Mouse (Mus musculus) small intestine, adult 2 months (tissue): Measurements from ENCODE around the gene Gm17402. TPM values are rescaled to one million over a fixed set of nuclear protein-coding genes. Genes with fewer than 3 reads are reported as not detected.

ENCODE experiments used
- H3K27ac ChIP-seq: fragments of 200-500 bp; 2 replicates; pipeline ENCODE4 v1.5.1; 2012; ENCODE audit warnings: low read depth, low read length, control low read depth, inconsistent platforms; ENCODE audit not compliant: insufficient read depth
- H3K27me3 ChIP-seq: fragments of 200-500 bp; 2 replicates; pipeline ENCODE4 v1.6.1; 2012; ENCODE audit warnings: mild to moderate bottlenecking, moderate library complexity, low read length, inconsistent platforms; ENCODE audit not compliant: control insufficient read depth, insufficient read depth
- H3K36me3 ChIP-seq: fragments of 200-500 bp; 2 replicates; pipeline ENCODE4 v1.6.1; 2012; ENCODE audit warnings: mild to moderate bottlenecking, low read length, control low read depth, inconsistent platforms; ENCODE audit not compliant: control insufficient read depth, insufficient read depth
- H3K4me1 ChIP-seq: fragments of 200-500 bp; 2 replicates; pipeline ENCODE4 v1.6.1; 2012; ENCODE audit warnings: low read length, inconsistent platforms, mixed read lengths; ENCODE audit not compliant: control insufficient read depth, insufficient read depth, insufficient read length
- H3K4me3 ChIP-seq: fragments of 200-500 bp; 2 replicates; pipeline ENCODE4 v1.5.1; 2012; ENCODE audit warnings: low read depth, mild to moderate bottlenecking, control low read depth, inconsistent platforms, low read length, moderate library complexity
- CTCF ChIP-seq: fragments of 200-500 bp; IDR thresholded peaks from 2 replicates; pipeline ENCODE4 v1.5.1; 2012; ENCODE audit warnings: low read depth, mild to moderate bottlenecking, control low read depth, inconsistent platforms, low read length, moderate library complexity, mixed read lengths; ENCODE audit not compliant: insufficient replicate concordance, insufficient read length; ENCODE audit errors: extremely low read depth
- POLR2A ChIP-seq: fragments of 200-500 bp; IDR thresholded peaks from 2 replicates; pipeline ENCODE4 v1.6.1; 2012; ENCODE audit warnings: low read depth, mild to moderate bottlenecking, control low read depth, inconsistent platforms, low read length, moderate library complexity
- WGBS: fragments of 180-500 bp; shearing (Covaris S2); methylation state at CpG from one replicate; pipeline ENCODE4 v1.1.7; 2018; 5-methylcytosine and 5-hydroxymethylcytosine counted together
- polyA plus RNA-seq: library from polyadenylated mRNA; depleted of rRNA; stranded (reverse); fragments of >200 nt; gene quantifications from 2 replicates; pipeline ENCODE4 v1.2.3, GENCODE M21; 2012; rRNA removed

Gene Gm17402
- not detected in 2 replicates for polyA plus RNA-seq

DNA sequence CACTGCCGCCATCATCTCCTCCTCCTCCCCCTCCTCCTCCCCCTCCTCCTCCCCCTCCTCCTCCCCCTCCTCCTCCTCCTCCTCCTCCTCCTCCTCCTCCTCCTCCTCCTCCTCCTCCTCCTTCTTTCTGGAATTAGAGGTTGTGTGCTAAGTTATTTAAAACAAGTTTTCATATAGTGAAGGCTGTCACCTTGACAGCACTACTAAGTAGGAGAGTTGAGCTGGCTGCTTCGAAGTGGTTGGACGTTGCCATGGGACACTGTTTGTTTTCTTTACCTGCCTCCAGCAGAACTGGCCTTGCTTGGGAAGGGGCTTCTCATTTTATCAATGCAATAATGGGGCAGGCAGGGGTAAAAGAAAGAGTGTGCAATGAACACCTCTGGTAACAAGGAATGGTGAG is at the start of gene Gm17402:
TSS of gene Gm17402 (minus strand) at position 101 of the 400 bp plus-strand sequence.
- Histone ChIP-seq H3K4me3 (peak within 1 kb of the TSS; percentile 57), H3K27ac (no peak within 1 kb of the TSS), H3K4me1 (no peaks in the 10 kb centered on the region), H3K36me3 (no peaks in the 10 kb centered on the region), H3K27me3 (peaks cover 5% of the 10 kb centered on the region)
- 41% methylated on average over 3 of the region's 3 CpGs for WGBS
- TF ChIP-seq CTCF (no peak), POLR2A (no peak)

DNA sequence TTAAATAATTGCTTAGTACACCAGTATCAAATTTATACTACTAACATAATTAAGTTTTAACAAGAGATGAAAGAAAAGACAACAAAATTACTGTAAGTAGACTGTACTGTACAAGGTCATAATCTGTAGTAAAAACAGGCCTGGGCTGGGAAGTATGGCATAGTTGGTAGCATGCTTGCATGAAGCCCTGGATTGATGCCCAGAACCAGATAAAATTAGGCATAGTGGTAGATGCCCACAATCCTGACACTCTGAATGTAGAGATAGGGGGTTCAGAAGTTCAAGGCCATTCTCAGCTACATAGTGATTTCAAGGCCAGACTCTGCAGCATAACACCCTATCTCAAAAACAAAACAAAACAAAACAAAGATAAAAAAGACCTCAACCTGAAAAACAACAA is 3.3 kb upstream of the Gm17402 start:
- peaks cover 5% of the 10 kb centered on the region for H3K27me3 ChIP-seq
- no peaks in the 10 kb centered on the region for H3K4me1 ChIP-seq
- TF ChIP-seq POLR2A (no peak), CTCF (no peak)
- no peaks in the 10 kb centered on the region for H3K36me3 ChIP-seq
- no peak overlapping the region for H3K27ac ChIP-seq
- H3K4me3 ChIP-seq, result no peak overlapping the region

DNA sequence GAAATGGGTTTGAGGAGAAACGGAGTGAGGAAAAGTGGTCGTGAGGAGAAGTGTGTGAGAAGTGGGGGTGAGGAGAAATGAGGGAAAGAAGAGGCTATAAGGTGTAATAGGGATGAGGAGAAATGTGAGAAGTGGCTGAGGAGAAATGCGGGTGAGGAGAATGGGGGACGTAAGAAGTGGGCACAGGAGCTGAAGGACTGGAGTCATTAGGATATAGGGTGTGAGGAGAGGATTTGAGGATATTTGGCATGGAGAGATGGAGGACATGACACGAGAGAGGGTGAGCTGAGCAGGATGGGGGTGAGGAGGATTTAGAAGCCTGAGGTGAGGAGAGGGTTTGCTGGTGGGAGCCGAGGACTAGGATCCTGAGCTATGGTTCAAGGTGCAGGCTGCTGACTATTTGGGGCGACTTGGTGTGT is 594 bp downstream of the Gm17402 start:
- Histone ChIP-seq H3K27ac (no peak overlapping the region), H3K4me1 (no peaks in the 10 kb centered on the region), H3K4me3 (peak overlapping the region; percentile 57), H3K36me3 (no peaks in the 10 kb centered on the region), H3K27me3 (peaks cover 5% of the 10 kb centered on the region)
- TF ChIP-seq CTCF (no peak), POLR2A (no peak)
- WGBS, result 39% methylated on average over 7 of the region's 7 CpGs

DNA sequence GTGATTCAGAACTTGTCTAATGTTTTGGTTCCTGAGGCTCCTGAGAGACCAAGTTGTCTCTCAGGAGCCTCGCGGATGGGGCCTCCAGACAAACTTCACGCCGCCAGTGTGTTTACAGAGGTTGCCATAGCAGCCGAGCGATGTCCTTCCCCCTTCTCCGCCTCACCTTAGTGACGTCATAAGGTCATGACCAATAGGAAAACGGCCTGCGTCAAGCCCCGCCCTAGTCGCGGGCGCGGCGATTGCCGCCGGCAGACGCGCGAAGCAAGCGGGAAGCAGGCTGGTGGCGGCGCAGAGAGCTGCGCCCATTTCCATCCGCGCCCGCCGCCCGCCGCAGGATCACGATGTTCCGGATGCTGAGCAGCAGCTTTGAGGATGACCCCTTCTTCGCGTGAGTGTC is 1.1 kb downstream of the Gm17402 start, which contains the start of gene Mlf1:
TSS of gene Mlf1 (plus strand) at position 226 of the 400 bp plus-strand sequence.
- no peaks in the 10 kb centered on the region for H3K4me1 ChIP-seq
- H3K4me3 ChIP-seq, result peak within 1 kb of the TSS; percentile 57
- H3K27ac ChIP-seq, result no peak within 1 kb of the TSS
- TF ChIP-seq POLR2A, result no peak
- TF ChIP-seq CTCF, result no peak
- H3K36me3 ChIP-seq, result no peaks in the 10 kb centered on the region
- peaks cover 5% of the 10 kb centered on the region for H3K27me3 ChIP-seq
- 1% methylated on average over 35 of the region's 35 CpGs for WGBS

DNA sequence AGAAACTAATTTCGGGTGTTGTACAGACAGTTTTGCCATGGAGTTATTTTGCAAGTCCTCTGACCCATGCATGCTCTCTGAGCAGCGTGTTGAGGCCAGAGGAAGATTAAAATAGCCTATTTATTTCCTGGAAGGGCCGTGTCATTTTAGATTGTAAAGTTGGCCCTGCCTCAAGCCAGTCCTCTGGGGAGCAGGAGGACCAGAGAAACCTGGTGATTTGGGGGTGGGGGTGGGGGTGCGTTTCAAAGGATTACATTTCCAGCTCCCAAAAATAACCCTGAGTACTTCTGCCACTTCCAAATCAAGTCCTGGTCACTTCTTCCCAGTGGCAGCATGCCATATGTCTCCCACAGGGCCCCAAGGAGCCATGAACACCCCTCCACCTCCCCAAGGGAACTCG is 2.2 kb downstream of the Gm17402 start:
- no peak overlapping the region for H3K27ac ChIP-seq
- no peaks in the 10 kb centered on the region for H3K4me1 ChIP-seq
- WGBS, result 47% methylated on average over 5 of the region's 5 CpGs
- TF ChIP-seq POLR2A (no peak), CTCF (no peak)
- H3K4me3 ChIP-seq, result no peak overlapping the region
- no peaks in the 10 kb centered on the region for H3K36me3 ChIP-seq
- H3K27me3 ChIP-seq, result peaks cover 5% of the 10 kb centered on the region

DNA sequence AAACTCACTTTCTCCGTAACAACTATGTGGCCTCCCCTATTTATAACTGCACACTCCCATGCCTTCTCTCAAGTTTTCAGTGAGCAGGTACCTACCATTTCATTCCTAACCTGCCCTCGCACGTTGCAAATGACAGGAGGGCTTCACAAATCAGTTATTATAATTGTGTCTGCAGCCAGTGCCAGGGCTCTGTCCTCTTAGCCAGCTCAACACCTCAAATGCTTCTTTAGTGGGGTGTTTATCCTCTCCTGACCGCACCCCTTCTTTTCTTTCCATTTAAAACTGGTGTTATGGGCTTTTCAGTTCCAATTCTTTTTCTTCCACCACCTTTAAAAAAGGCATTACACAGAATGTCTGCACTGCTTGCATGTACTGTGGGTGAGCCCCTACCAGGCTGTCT is 2.8 kb downstream of the Gm17402 start:
- WGBS, result 75% methylated on average over 4 of the region's 4 CpGs
- H3K27me3 ChIP-seq, result peaks cover 5% of the 10 kb centered on the region

DNA sequence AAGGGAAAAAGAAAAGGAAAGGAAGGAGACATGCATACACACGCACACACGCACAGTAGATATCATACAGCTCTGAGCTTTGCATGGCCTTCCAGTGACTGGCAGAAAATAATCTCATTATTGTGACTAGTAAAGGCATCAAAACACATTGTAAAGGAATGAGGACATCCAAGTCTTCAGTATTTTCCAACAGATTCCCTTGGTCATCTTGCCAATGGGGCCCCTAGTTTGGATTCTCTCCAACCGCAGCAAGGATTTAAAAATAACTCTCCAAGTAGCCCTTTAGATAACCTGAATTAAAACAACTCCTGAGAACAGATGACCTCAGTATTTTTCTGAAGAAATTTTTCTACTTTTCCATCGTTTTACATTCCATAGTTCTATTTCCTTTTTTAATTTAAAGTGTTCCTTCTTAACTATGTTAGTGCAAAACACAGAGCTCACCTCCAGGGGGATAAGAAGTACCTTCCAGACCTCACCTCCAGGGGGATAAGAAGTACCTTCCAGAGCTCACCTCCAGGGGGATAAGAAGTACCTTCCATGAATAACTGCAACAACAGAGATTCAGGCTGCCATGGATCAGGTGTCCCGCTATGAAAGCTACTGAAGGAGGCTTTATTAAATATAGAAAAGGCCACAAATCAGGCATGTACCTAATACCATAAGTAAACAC is 5.4 kb downstream of the Gm17402 start:
- peaks cover 2% of the 10 kb centered on the region for H3K27me3 ChIP-seq
- 74% methylated on average over 5 of the region's 5 CpGs for WGBS
- no peak for TF ChIP-seq POLR2A
- no peak overlapping the region for H3K27ac ChIP-seq
- no peaks in the 10 kb centered on the region for H3K4me1 ChIP-seq
- no peak overlapping the region for H3K4me3 ChIP-seq
- H3K36me3 ChIP-seq, result no peaks in the 10 kb centered on the region

More for the DNA sequence above, 2.8 kb downstream of the Gm17402 start:
- TF ChIP-seq POLR2A (no peak), CTCF (no peak)
- no peak overlapping the region for H3K4me3 ChIP-seq
- no peaks in the 10 kb centered on the region for H3K4me1 ChIP-seq
- no peak overlapping the region for H3K27ac ChIP-seq
- no peaks in the 10 kb centered on the region for H3K36me3 ChIP-seq

DNA sequence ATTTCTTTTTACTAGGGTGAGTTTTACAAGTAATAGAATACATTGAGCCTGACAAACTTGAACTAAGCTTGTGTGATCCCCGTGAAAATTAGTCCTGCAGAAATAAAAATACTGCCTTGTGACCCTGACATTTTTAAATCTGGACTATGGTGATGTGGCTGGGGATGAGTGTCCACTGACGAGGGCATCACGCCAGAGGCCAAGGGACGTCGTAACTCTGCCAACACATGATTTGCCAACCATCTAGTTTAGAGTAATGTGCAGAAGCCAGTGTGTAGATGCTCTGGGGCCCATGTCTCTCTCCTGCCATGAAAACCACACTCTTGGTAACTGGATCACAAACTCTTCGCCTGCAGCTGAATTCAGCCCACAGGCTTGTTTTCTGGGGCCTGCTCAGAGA is 7.5 kb downstream of the Gm17402 start:
- Histone ChIP-seq H3K4me3 (no peak overlapping the region), H3K36me3 (no peaks in the 10 kb centered on the region), H3K27ac (no peak overlapping the region), H3K4me1 (no peaks in the 10 kb centered on the region), H3K27me3 (no peaks in the 10 kb centered on the region)
- WGBS, result 78% methylated on average over 6 of the region's 6 CpGs
- TF ChIP-seq POLR2A (no peak), CTCF (no peak)
